Mouse (Mus musculus): ENCODE measurements around the gene Cdh3.

- no peak for TF ChIP-seq POU5F1 (IDR thresholded peaks at IDR 0.05; ENCODE audit: borderline replicate concordance, low read length)
- TF ChIP-seq CTCF (conservative IDR thresholded peaks at IDR 0.05; ENCODE audit: low read length) = peak; percentile 55
- TF ChIP-seq NANOG (IDR thresholded peaks at IDR 0.05; ENCODE audit: borderline replicate concordance, low read length) = no peak
Observed at GRCm38 (mm10) chr8:106545149-106545548, 34.5 kb downstream of the Cdh3 start.
